Mouse (Mus musculus) cerebellum, adult 2 months (tissue): Measurements from ENCODE around the gene Rnf111.

Experiments used
- CTCF ChIP-seq: fragments of 200-500 bp; IDR thresholded peaks from 2 replicates; pipeline ENCODE4 v1.5.1; 2011; ENCODE audit warnings: low read depth, mild to moderate bottlenecking, control low read depth, low read length, moderate library complexity, borderline replicate concordance; ENCODE audit not compliant: insufficient read depth
- POLR2A ChIP-seq: fragments of 200-500 bp; IDR thresholded peaks from 2 replicates; pipeline ENCODE4 v1.6.1; 2011; ENCODE audit warnings: low read length, control low read depth, borderline replicate concordance; ENCODE audit not compliant: insufficient read depth

GRCm38 (mm10) chr9:70543048-70543880, 39.7 kb upstream of the Rnf111 start:
- no peak for TF ChIP-seq CTCF
- no peak for TF ChIP-seq POLR2A
